ENCODE assay signal across 8 mouse cellular contexts in the genomic region with DNA sequence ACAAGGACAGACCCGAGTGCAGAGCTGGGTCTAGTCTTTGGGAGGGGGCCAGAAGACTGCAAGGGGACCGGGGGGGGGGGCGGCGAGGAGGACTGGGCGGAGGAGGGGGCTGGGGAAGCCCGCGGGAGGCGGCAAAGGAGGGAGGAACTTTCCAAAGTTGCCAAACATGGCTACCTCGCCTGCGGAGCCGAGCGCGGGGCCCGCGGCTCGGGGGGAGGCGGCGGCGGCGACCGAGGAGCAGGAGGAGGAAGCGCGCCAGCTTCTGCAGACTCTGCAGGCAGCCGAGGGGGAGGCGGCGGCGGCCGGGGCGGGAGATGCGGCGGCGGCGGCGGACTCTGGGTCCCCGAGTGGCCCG. TPM values are rescaled to one million over a fixed set of nuclear protein-coding genes. Genes with fewer than 3 reads are reported as not detected.
DNase-seq lines count a peak whose midpoint lies in the region; ATAC-seq lines count a peak whose summit lies in the region.

A gene (plus strand): TSS at position 124 of the 355 bp plus-strand sequence.

- WGBS in limb, embryonic 13.5 days = 0% methylated on average over 17 of the region's 36 CpGs
- WGBS in midbrain, embryonic 15.5 days = 1% methylated on average over 14 of the region's 36 CpGs

- H3K9me3 ChIP-seq in limb, embryonic 13.5 days = no peaks in the 10 kb centered on the region
- H3K9me3 ChIP-seq in midbrain, embryonic 15.5 days = no peaks in the 10 kb centered on the region

- peaks cover 50% of the 10 kb centered on the region for H3K36me3 ChIP-seq in limb, embryonic 13.5 days
- peaks cover 3% of the 10 kb centered on the region; the same call in 1 of the 2 replicates for H3K36me3 ChIP-seq in midbrain, embryonic 15.5 days (replicated peaks)

- peak within 1 kb of the TSS; percentile 97 for H3K9ac ChIP-seq in limb, embryonic 13.5 days
- peak within 1 kb of the TSS; percentile 46 for H3K9ac ChIP-seq in midbrain, embryonic 15.5 days

- peak within 1 kb of the TSS; percentile 96 for H3K4me2 ChIP-seq in limb, embryonic 13.5 days (replicated peaks)
- peak within 1 kb of the TSS; percentile 96 for H3K4me2 ChIP-seq in midbrain, embryonic 15.5 days

- peaks cover 51% of the 10 kb centered on the region for H3K4me1 ChIP-seq in limb, embryonic 13.5 days
- peaks cover 46% of the 10 kb centered on the region for H3K4me1 ChIP-seq in midbrain, embryonic 15.5 days

- H3K4me3 ChIP-seq in limb, embryonic 13.5 days = peak within 1 kb of the TSS; percentile 88
- H3K4me3 ChIP-seq in midbrain, embryonic 15.5 days = peak within 1 kb of the TSS; percentile 49

- peak within 1 kb of the TSS; percentile 99 for H3K27ac ChIP-seq in limb, embryonic 13.5 days
- H3K27ac ChIP-seq in midbrain, embryonic 15.5 days = peak within 1 kb of the TSS; percentile 66

- H3K27me3 ChIP-seq in limb, embryonic 13.5 days = peaks cover 7% of the 10 kb centered on the region
- H3K27me3 ChIP-seq in midbrain, embryonic 15.5 days (replicated peaks) = peaks cover 27% of the 10 kb centered on the region

- ATAC-seq in limb, embryonic 13.5 days (ENCODE audit: low FRiP score, low read depth) = no peak
- no peak for ATAC-seq in midbrain, embryonic 15.5 days (replicated peaks)
- no peak for ATAC-seq in erythroid progenitor cell, adult 5-6 weeks (replicated peaks; ENCODE audit: low FRiP score, poor library complexity, severe bottlenecking)

- DNase-seq in retina, embryonic 14.5 days (ENCODE audit: low spot score) = peak; percentile 62
- DNase-seq in retina, postnatal 1 day = no peak
- DNase-seq in adrenal gland, adult 8-10 months = no peak
- no peak for DNase-seq in gonadal fat pad, adult 2 months (ENCODE audit: low read depth)
- DNase-seq in yolk sac, embryonic 10.5 days (ENCODE audit: low spot score) = no peak

RNA-seq across cellular contexts. Expression of the gene that starts here (rescaled TPM):
- total RNA-seq in adrenal gland, adult 8-10 months (2022) = 10 to 100 TPM; 16.8 to 27.8 (median 20.2) TPM
- 33.2 and 35.6 TPM in 2 replicates for polyA plus RNA-seq in gonadal fat pad, adult 2 months (2012; rRNA removed)
- 13.4 and 13.9 TPM in 2 replicates for polyA plus RNA-seq in limb, embryonic 13.5 days (2015; fragmentation: Nextera tagmentation; extraction: Ambion mirVana)
- 2.1 and 2.2 TPM in 2 replicates for polyA plus RNA-seq in midbrain, embryonic 15.5 days (2015; fragmentation: Nextera tagmentation; extraction: Ambion mirVana)
- total RNA-seq in erythroid progenitor cell, adult 5-6 weeks (2015; ENCODE audit: low replicate concordance) = not detected in 2 replicates
- total RNA-seq in erythroid progenitor cell, adult 5-6 weeks (2017; ENCODE audit: low replicate concordance) = 0.13 TPM in 1 of 2 replicates, not detected in the other

Comparison
In these comparisons a context has a peak if more than half of its experiments do, and no peak if none do; other contexts are left out.
1. RNA of the gene that starts here (total RNA-seq): 16.8 to 27.8 TPM in adrenal gland, adult 8-10 months; 0.13 TPM in erythroid progenitor cell, adult 5-6 weeks; every median in the first group is over 10 times any median in the second.